Mouse (Mus musculus) MEL (cell line): ENCODE measurements around the gene Slc9a3r2. TPM values are rescaled to one million over a fixed set of nuclear protein-coding genes. Genes with fewer than 3 reads are reported as not detected.

Experiments used
- DNase-seq: peaks from one replicate; pipeline ENCODE4 v3.0.0; 2011; ENCODE audit warnings: low read depth, low spot score
- H3K27ac ChIP-seq: 2 replicates; pipeline ENCODE4 v1.5.1; 2012; ENCODE audit warnings: low read depth, mild to moderate bottlenecking, control low read depth, low read length, moderate library complexity; ENCODE audit not compliant: control insufficient read depth
- H3K27me3 ChIP-seq, 2 experiments: fragments of 150-350 bp in 1 of 2; sonication (generic) in 1 of 2; 2 replicates each; pipeline ENCODE4 v1.6.1; 2012; ENCODE audit warnings: low read length in 2 of 2, mild to moderate bottlenecking in 2 of 2, improper control_type of control experiment in 1 of 2, moderate library complexity in 1 of 2; ENCODE audit not compliant: insufficient read depth in 2 of 2, control insufficient read depth in 1 of 2
- H3K36me3 ChIP-seq, 2 experiments: 2 replicates each; pipeline ENCODE4 v1.6.1; 2012 to 2014; ENCODE audit warnings: low read length in 2 of 2, improper control_type of control experiment in 1 of 2, inconsistent platforms in 1 of 2, mild to moderate bottlenecking in 1 of 2; ENCODE audit not compliant: insufficient read depth in 2 of 2, control insufficient read depth in 1 of 2
- H3K4me1 ChIP-seq, 2 experiments: fragments of 150-350 bp in 1 of 2; sonication (generic) in 1 of 2; 2 replicates each; pipeline ENCODE4 v1.6.1; 2012; ENCODE audit warnings: low read length in 2 of 2, improper control_type of control experiment in 1 of 2, mild to moderate bottlenecking in 1 of 2; ENCODE audit not compliant: insufficient read depth in 2 of 2, control insufficient read depth in 1 of 2
- H3K4me3 ChIP-seq, 2 experiments: fragments of 150-350 bp in 1 of 2; sonication (generic) in 1 of 2; 2 replicates each; pipeline ENCODE4 v1.5.1; 2012; ENCODE audit warnings: low read depth in 2 of 2, low read length in 2 of 2, mild to moderate bottlenecking in 2 of 2, moderate library complexity in 2 of 2, control low read depth in 1 of 2, improper control_type of control experiment in 1 of 2; ENCODE audit not compliant: control insufficient read depth in 1 of 2, insufficient read depth in 1 of 2
- H3K79me2 ChIP-seq: 2 replicates; pipeline ENCODE4 v1.6.1; 2012; ENCODE audit warnings: mild to moderate bottlenecking, low read length, moderate library complexity; ENCODE audit not compliant: control insufficient read depth, poor library complexity, insufficient read depth
- H3K9ac ChIP-seq: 2 replicates; pipeline ENCODE4 v1.6.1; 2012; ENCODE audit warnings: low read depth, mild to moderate bottlenecking, control low read depth, low read length, moderate library complexity; ENCODE audit not compliant: control insufficient read depth, poor library complexity, severe bottlenecking
- H3K9me3 ChIP-seq: fragments of 150-350 bp; sonication (generic); replicated peaks from 2 replicates; pipeline ENCODE4 v1.6.1; 2012; ENCODE audit warnings: mild to moderate bottlenecking, low read length, improper control_type of control experiment, moderate library complexity; ENCODE audit not compliant: insufficient read depth
- BHLHE40 ChIP-seq: IDR thresholded peaks from 2 replicates; pipeline ENCODE4 v1.6.1; 2012; ENCODE audit warnings: low read depth, mild to moderate bottlenecking, inconsistent platforms, low read length, improper control_type of control experiment, borderline replicate concordance
- CHD1 ChIP-seq: IDR thresholded peaks from 2 replicates; pipeline ENCODE4 v1.6.1; 2012; ENCODE audit warnings: low read depth, mild to moderate bottlenecking, inconsistent platforms, low read length, improper control_type of control experiment
- CTCF ChIP-seq, 3 experiments: IDR thresholded peaks in 2 of 3; conservative IDR thresholded peaks in 1 of 3; 2 replicates each; pipeline ENCODE4 v1.5.1; 2011 to 2012; ENCODE audit warnings: low read length in 3 of 3, low read depth in 2 of 3, mild to moderate bottlenecking in 2 of 3, improper control_type of control experiment in 1 of 3, inconsistent platforms in 1 of 3, mixed read lengths in 1 of 3, moderate library complexity in 1 of 3; ENCODE audit not compliant: control insufficient read depth in 1 of 3, insufficient read depth in 1 of 3, poor library complexity in 1 of 3, severe bottlenecking in 1 of 3
- EP300 ChIP-seq, 2 experiments: IDR thresholded peaks; 2 replicates each; pipeline ENCODE4 v1.6.1; 2011; ENCODE audit warnings: improper control_type of control experiment in 2 of 2, low read length in 2 of 2, low read depth in 1 of 2, mild to moderate bottlenecking in 1 of 2
- GABPA ChIP-seq: IDR thresholded peaks from 2 replicates; pipeline ENCODE4 v1.6.1; 2012; ENCODE audit warnings: low read depth, mild to moderate bottlenecking, inconsistent platforms, low read length, improper control_type of control experiment, moderate library complexity
- GATA1 ChIP-seq: IDR thresholded peaks from 2 replicates; pipeline ENCODE4 v1.6.1; 2011; ENCODE audit warnings: low read depth, low read length, improper control_type of control experiment
- JUND ChIP-seq: IDR thresholded peaks from 2 replicates; pipeline ENCODE4 v1.6.1; 2011; ENCODE audit warnings: low read depth, mild to moderate bottlenecking, improper control_type of control experiment, low read length
- MAFK ChIP-seq: IDR thresholded peaks from 2 replicates; pipeline ENCODE4 v1.6.1; 2011; ENCODE audit warnings: low read depth, mild to moderate bottlenecking, low read length, improper control_type of control experiment, borderline replicate concordance
- MAX ChIP-seq: IDR thresholded peaks from 2 replicates; pipeline ENCODE4 v1.6.1; 2011; ENCODE audit warnings: low read length, improper control_type of control experiment
- MYB ChIP-seq: IDR thresholded peaks from 2 replicates; pipeline ENCODE4 v1.6.1; 2011; ENCODE audit warnings: mild to moderate bottlenecking, low read depth, low read length, improper control_type of control experiment
- NELFE ChIP-seq: IDR thresholded peaks from 2 replicates; pipeline ENCODE4 v1.6.1; 2011; ENCODE audit warnings: low read depth, low read length, improper control_type of control experiment
- POLR2A ChIP-seq, 2 experiments: IDR thresholded peaks; 2 replicates each; pipeline ENCODE4 v1.6.1; 2011 to 2012; ENCODE audit warnings: low read length in 2 of 2, mild to moderate bottlenecking in 2 of 2, control low read depth in 1 of 2, improper control_type of control experiment in 1 of 2, low read depth in 1 of 2, moderate library complexity in 1 of 2; ENCODE audit not compliant: control insufficient read depth in 1 of 2, insufficient read depth in 1 of 2, poor library complexity in 1 of 2
- POLR2AphosphoS2 ChIP-seq: IDR thresholded peaks from 2 replicates; pipeline ENCODE4 v1.6.1; 2011; ENCODE audit warnings: low read length, improper control_type of control experiment
- RAD21 ChIP-seq: IDR thresholded peaks from 2 replicates; pipeline ENCODE4 v1.6.1; 2011; ENCODE audit warnings: mild to moderate bottlenecking, low read depth, low read length, improper control_type of control experiment
- SMC3 ChIP-seq: IDR thresholded peaks from 2 replicates; pipeline ENCODE4 v1.6.1; 2011; ENCODE audit warnings: low read depth, low read length, improper control_type of control experiment
- TAL1 ChIP-seq: IDR thresholded peaks from 2 replicates; pipeline ENCODE4 v1.6.1; 2012; ENCODE audit warnings: mild to moderate bottlenecking, inconsistent platforms, low read length, moderate library complexity, mixed read lengths
- TBP ChIP-seq: IDR thresholded peaks from 2 replicates; pipeline ENCODE4 v1.8.0; 2011; ENCODE audit warnings: low read depth, low read length, improper control_type of control experiment
- ZMIZ1 ChIP-seq: IDR thresholded peaks from 2 replicates; pipeline ENCODE4 v1.6.1; 2012; ENCODE audit warnings: low read depth, mild to moderate bottlenecking, inconsistent platforms, low read length, improper control_type of control experiment, moderate library complexity
- ZNF384 ChIP-seq: IDR thresholded peaks from 2 replicates; pipeline ENCODE4 v1.6.1; 2012; ENCODE audit warnings: low read depth, mild to moderate bottlenecking, inconsistent platforms, low read length, improper control_type of control experiment
- polyA plus RNA-seq, 2 experiments: library from polyadenylated mRNA; stranded (reverse) in 1 of 2; unstranded in 1 of 2; fragments of >175 nt in 1 of 2; fragments of >200 nt in 1 of 2; gene quantifications; 2 replicates each; pipeline versions ENCODE4 v1.2.1 to v1.2.4; 2012; ENCODE audit warnings: low replicate concordance in 2 of 2, low read depth in 1 of 2; ENCODE audit not compliant: insufficient read length in 2 of 2, insufficient read depth in 1 of 2, missing spikeins in 1 of 2
- total RNA-seq: library from RNA; depleted of rRNA; stranded (reverse); fragments of 300-350 nt; gene quantifications from 2 replicates; pipeline ENCODE4 v1.2.3, GENCODE M21; 2012; rRNA removed

Slc9a3r2 gene
- total and polyA plus RNA-seq, 3 experiments, result 0.96 to 3.5 TPM; not detected in 1

DNA sequence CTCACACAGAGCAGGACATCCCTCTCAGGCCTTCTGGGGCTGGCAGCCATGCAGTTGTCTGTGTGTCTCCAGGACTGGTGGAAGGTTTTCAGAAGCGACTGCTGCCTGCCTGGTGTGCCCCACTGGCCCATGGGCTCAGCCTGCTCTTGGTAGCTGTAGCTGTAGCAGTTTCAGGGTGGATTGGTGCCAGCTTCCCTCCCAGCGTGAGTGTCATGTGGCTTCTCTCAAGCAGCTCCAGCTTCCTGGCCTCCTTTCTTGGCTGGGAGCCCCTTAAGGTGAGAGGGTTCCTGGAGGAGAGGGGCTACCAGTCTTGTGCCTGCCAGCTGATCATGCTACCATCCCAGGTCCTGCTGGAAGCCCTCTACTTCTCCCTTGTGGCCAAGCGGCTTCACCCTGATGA, 59.2 kb downstream of the Slc9a3r2 start:
- no peaks in the 10 kb centered on the region for H3K79me2 ChIP-seq
- no peak overlapping the region for H3K9ac ChIP-seq
- peaks cover 4% of the 10 kb centered on the region in 2 experiments; a peak in 3 of 4 replicates for H3K36me3 ChIP-seq
- H3K9me3 ChIP-seq, result no peaks in the 10 kb centered on the region
- DNase-seq, result no peak
- H3K27me3 ChIP-seq, result no peaks in the 10 kb centered on the region
- no peak for TF ChIP-seq CTCF (IDR thresholded peaks at IDR 0.05 in 2 of 3, conservative IDR thresholded peaks at IDR 0.05 in 1 of 3; ENCODE audit: control insufficient read depth in 1 of 3, insufficient read depth in 1 of 3, low read depth in 2 of 3, low read length in 3 of 3, poor library complexity in 1 of 3, severe bottlenecking in 1 of 3)
- TF ChIP-seq MYB, result no peak
- no peak for TF ChIP-seq ZNF384
- TF ChIP-seq SMC3, result no peak
- TF ChIP-seq GATA1, result no peak
- no peak for TF ChIP-seq GABPA
- TF ChIP-seq TAL1, result no peak
- TF ChIP-seq CHD1, result no peak
- no peak for TF ChIP-seq POLR2A (IDR thresholded peaks at IDR 0.05; ENCODE audit: control insufficient read depth in 1 of 2, insufficient read depth in 1 of 2, low read depth in 1 of 2, low read length in 2 of 2, poor library complexity in 1 of 2)
- no peak for TF ChIP-seq JUND
- no peak for TF ChIP-seq TBP
- TF ChIP-seq RAD21, result no peak
- no peak for TF ChIP-seq MAX
- no peak for TF ChIP-seq ZMIZ1
- TF ChIP-seq MAFK, result no peak
- TF ChIP-seq EP300 (IDR thresholded peaks at IDR 0.05; ENCODE audit: low read depth in 1 of 2, low read length in 2 of 2), result no peak
- no peak for TF ChIP-seq POLR2AphosphoS2
- TF ChIP-seq BHLHE40, result no peak
- no peak for TF ChIP-seq NELFE
- no peak overlapping the region for H3K27ac ChIP-seq
- H3K4me3 ChIP-seq, result no peak overlapping the region
- H3K4me1 ChIP-seq, result peaks cover 0 to 10% of the 10 kb centered on the region in 2 experiments; a peak in 1 of 4 replicates

Other genes with a start within 250 kb of the Slc9a3r2 start
Only the 30 nearest of the 34 such genes appear.
- 156 and 167 TPM in 2 replicates for gene Rnps1, start 235.8 kb downstream of the Slc9a3r2 start, total RNA-seq
- gene Rnps1, start 235.8 kb downstream of the Slc9a3r2 start, polyA plus RNA-seq, result 100 to 1,000 TPM in 1 of 2 experiments, not detected in 1; 282 TPM
- 54.4 and 65.6 TPM in 2 replicates for gene Eci1, start 223.7 kb downstream of the Slc9a3r2 start, total RNA-seq
- 10 to 100 TPM in 1 of 2 experiments, not detected in 1; 48.6 TPM for gene Eci1, start 223.7 kb downstream of the Slc9a3r2 start, polyA plus RNA-seq
- 0.49 and 0.62 TPM in 2 replicates for gene Dnase1l2, start 207.2 kb downstream of the Slc9a3r2 start, total RNA-seq
- gene Dnase1l2, start 207.2 kb downstream of the Slc9a3r2 start, polyA plus RNA-seq, result 1 to 10 TPM in 1 of 2 experiments, not detected in 1; 1.8 TPM
- 24.3 and 26.0 TPM in 2 replicates for gene E4f1, start 180.0 kb downstream of the Slc9a3r2 start, total RNA-seq
- 10 to 100 TPM in 1 of 2 experiments, not detected in 1; 37.1 TPM for gene E4f1, start 180.0 kb downstream of the Slc9a3r2 start, polyA plus RNA-seq
- 16.6 and 19.3 TPM in 2 replicates for gene Pgp, start 179.9 kb downstream of the Slc9a3r2 start, total RNA-seq
- gene Pgp, start 179.9 kb downstream of the Slc9a3r2 start, polyA plus RNA-seq, result 10 to 100 TPM in 1 of 2 experiments, not detected in 1; 55.0 TPM
- 1.1 and 2.0 TPM in 2 replicates for gene Bricd5, start 176.4 kb downstream of the Slc9a3r2 start, total RNA-seq
- gene Bricd5, start 176.4 kb downstream of the Slc9a3r2 start, polyA plus RNA-seq, result under 1 TPM in 1 of 2 experiments, not detected in 1; 0.82 TPM
- gene Mlst8, start 171.2 kb downstream of the Slc9a3r2 start, total RNA-seq, result 28.5 and 35.4 TPM in 2 replicates
- gene Mlst8, start 171.2 kb downstream of the Slc9a3r2 start, polyA plus RNA-seq, result 10 to 100 TPM in 1 of 2 experiments, not detected in 1; 57.3 TPM
- 0.04 and 0.07 TPM in 2 replicates for gene Caskin1, start 161.7 kb downstream of the Slc9a3r2 start, total RNA-seq
- under 1 TPM in 1 of 2 experiments, not detected in 1; 0.38 TPM for gene Caskin1, start 161.7 kb downstream of the Slc9a3r2 start, polyA plus RNA-seq
- 118 and 121 TPM in 2 replicates for gene Traf7, start 122.4 kb downstream of the Slc9a3r2 start, total RNA-seq
- gene Traf7, start 122.4 kb downstream of the Slc9a3r2 start, polyA plus RNA-seq, result 100 to 1,000 TPM in 1 of 2 experiments, not detected in 1; 261 TPM
- gene Rab26, start 116.1 kb downstream of the Slc9a3r2 start, total RNA-seq, result 0.89 and 1.0 TPM in 2 replicates
- gene Rab26, start 116.1 kb downstream of the Slc9a3r2 start, polyA plus RNA-seq, result 1 to 10 TPM in 1 of 2 experiments, not detected in 1; 1.1 TPM
- gene Pkd1, start 100.5 kb downstream of the Slc9a3r2 start, total RNA-seq, result 10.3 and 10.6 TPM in 2 replicates
- 10 to 100 TPM in 1 of 2 experiments, not detected in 1; 10.7 TPM for gene Pkd1, start 100.5 kb downstream of the Slc9a3r2 start, polyA plus RNA-seq
- 44.0 and 48.8 TPM in 2 replicates for gene Tsc2, start 17.7 kb downstream of the Slc9a3r2 start, total RNA-seq
- 10 to 100 TPM in 1 of 2 experiments, not detected in 1; 99.2 TPM for gene Tsc2, start 17.7 kb downstream of the Slc9a3r2 start, polyA plus RNA-seq
- gene Nthl1, start 17.6 kb downstream of the Slc9a3r2 start, total RNA-seq, result 26.1 and 31.4 TPM in 2 replicates
- gene Nthl1, start 17.6 kb downstream of the Slc9a3r2 start, polyA plus RNA-seq, result 100 to 1,000 TPM in 1 of 2 experiments, 10 to 100 TPM in 1; 32.0 to 262 TPM
- gene Npw, start 8.1 kb upstream of the Slc9a3r2 start, total RNA-seq, result not detected in 2 replicates
- not detected for gene Npw, start 8.1 kb upstream of the Slc9a3r2 start, polyA plus RNA-seq
- 21.9 and 22.2 TPM in 2 replicates for gene Zfp598, start 19.4 kb upstream of the Slc9a3r2 start, total RNA-seq
- gene Zfp598, start 19.4 kb upstream of the Slc9a3r2 start, polyA plus RNA-seq, result 10 to 100 TPM; 59.0 to 80.4 TPM
- 0.15 TPM in 1 of 2 replicates, not detected in the other for gene Syngr3, start 39.6 kb upstream of the Slc9a3r2 start, total RNA-seq
- gene Syngr3, start 39.6 kb upstream of the Slc9a3r2 start, polyA plus RNA-seq, result under 1 TPM in 1 of 2 experiments, not detected in 1; 0.68 TPM
- 78.6 and 86.8 TPM in 2 replicates for gene Gfer, start 45.8 kb upstream of the Slc9a3r2 start, total RNA-seq
- gene Gfer, start 45.8 kb upstream of the Slc9a3r2 start, polyA plus RNA-seq, result 10 to 100 TPM in 1 of 2 experiments, not detected in 1; 83.0 TPM
- 0.39 and 0.62 TPM in 2 replicates for gene Noxo1, start 45.9 kb upstream of the Slc9a3r2 start, total RNA-seq
- 1 to 10 TPM in 1 of 2 experiments, not detected in 1; 2.4 TPM for gene Noxo1, start 45.9 kb upstream of the Slc9a3r2 start, polyA plus RNA-seq
- 102 and 103 TPM in 2 replicates for gene Tbl3, start 57.3 kb upstream of the Slc9a3r2 start, total RNA-seq
- gene Tbl3, start 57.3 kb upstream of the Slc9a3r2 start, polyA plus RNA-seq, result 100 to 1,000 TPM in 1 of 2 experiments, not detected in 1; 111 TPM
- 0.23 and 0.26 TPM in 2 replicates for gene Rnf151, start 67.7 kb upstream of the Slc9a3r2 start, total RNA-seq
- gene Rnf151, start 67.7 kb upstream of the Slc9a3r2 start, polyA plus RNA-seq, result under 1 TPM in 1 of 2 experiments, not detected in 1; 0.40 TPM
- 3,755 and 4,516 TPM in 2 replicates for gene Rps2, start 67.8 kb upstream of the Slc9a3r2 start, total RNA-seq
- gene Rps2, start 67.8 kb upstream of the Slc9a3r2 start, polyA plus RNA-seq, result 1,000 to 10,000 TPM in 1 of 2 experiments, not detected in 1; 1,852 TPM
- 258 and 292 TPM in 2 replicates for gene Ndufb10, start 74.2 kb upstream of the Slc9a3r2 start, total RNA-seq
- 100 to 1,000 TPM in 1 of 2 experiments, not detected in 1; 230 TPM for gene Ndufb10, start 74.2 kb upstream of the Slc9a3r2 start, polyA plus RNA-seq
- 0.12 and 0.13 TPM in 2 replicates for gene Rpl3l, start 77.5 kb upstream of the Slc9a3r2 start, total RNA-seq
- gene Rpl3l, start 77.5 kb upstream of the Slc9a3r2 start, polyA plus RNA-seq, result under 1 TPM in 1 of 2 experiments, not detected in 1; 0.24 TPM
- 27.0 and 31.9 TPM in 2 replicates for gene Msrb1, start 86.3 kb upstream of the Slc9a3r2 start, total RNA-seq
- 10 to 100 TPM in 1 of 2 experiments, not detected in 1; 58.6 TPM for gene Msrb1, start 86.3 kb upstream of the Slc9a3r2 start, polyA plus RNA-seq
- not detected in 2 replicates for gene Hs3st6, start 102.7 kb upstream of the Slc9a3r2 start, total RNA-seq
- gene Hs3st6, start 102.7 kb upstream of the Slc9a3r2 start, polyA plus RNA-seq, result not detected
- 0.15 TPM in 1 of 2 replicates, not detected in the other for gene Meiob, start 154.0 kb upstream of the Slc9a3r2 start, total RNA-seq
- gene Meiob, start 154.0 kb upstream of the Slc9a3r2 start, polyA plus RNA-seq, result under 1 TPM in 1 of 2 experiments, not detected in 1; 0.11 TPM
- 32.3 and 49.6 TPM in 2 replicates for gene Hagh, start 189.8 kb upstream of the Slc9a3r2 start, total RNA-seq
- gene Hagh, start 189.8 kb upstream of the Slc9a3r2 start, polyA plus RNA-seq, result 10 to 100 TPM in 1 of 2 experiments, not detected in 1; 37.5 TPM
- 2.0 and 2.7 TPM in 2 replicates for gene Fahd1, start 200.0 kb upstream of the Slc9a3r2 start, total RNA-seq
- gene Fahd1, start 200.0 kb upstream of the Slc9a3r2 start, polyA plus RNA-seq, result 1 to 10 TPM in 1 of 2 experiments, not detected in 1; 4.7 TPM
- gene Igfals, start 215.7 kb upstream of the Slc9a3r2 start, total RNA-seq, result not detected in 2 replicates
- under 1 TPM in 1 of 2 experiments, not detected in 1; 0.04 TPM for gene Igfals, start 215.7 kb upstream of the Slc9a3r2 start, polyA plus RNA-seq
- 109 and 141 TPM in 2 replicates for gene Nubp2, start 236.0 kb upstream of the Slc9a3r2 start, total RNA-seq
- 100 to 1,000 TPM in 1 of 2 experiments, not detected in 1; 191 TPM for gene Nubp2, start 236.0 kb upstream of the Slc9a3r2 start, polyA plus RNA-seq